Mouse (Mus musculus) CH12.LX (cell line): ENCODE results near the gene 2610507B11Rik. TPM values are rescaled to one million over a fixed set of nuclear protein-coding genes. Genes with fewer than 3 reads are reported as not detected.
A peak's percentile ranks its signal among the peaks of the same experiment; 100 is the strongest.

ENCODE experiments used
- DNase-seq: peaks from one replicate; pipeline ENCODE4 v3.0.0-alpha.2; 2013; ENCODE audit errors: extremely low read depth
- H3K27ac ChIP-seq: 2 replicates; pipeline ENCODE4 v1.5.1; 2012; ENCODE audit warnings: low read depth, mild to moderate bottlenecking, control low read depth, moderate library complexity; ENCODE audit not compliant: insufficient read depth
- H3K27me3 ChIP-seq: replicated peaks from 2 replicates; pipeline ENCODE3; 2012; ENCODE audit warnings: inconsistent platforms
- H3K36me3 ChIP-seq, 2 experiments: replicated peaks in 1 of 2; 2 replicates each; pipeline versions ENCODE3 to v1.6.1; 2012; ENCODE audit warnings: inconsistent platforms in 1 of 2, low read length in 1 of 2, mild to moderate bottlenecking in 1 of 2, mixed read lengths in 1 of 2, moderate library complexity in 1 of 2; ENCODE audit not compliant: control insufficient read depth in 1 of 2, insufficient read depth in 1 of 2
- H3K4me1 ChIP-seq, 2 experiments: 2 replicates each; pipeline ENCODE4 v1.6.1; 2012; ENCODE audit warnings: inconsistent platforms in 1 of 2, moderate library complexity in 1 of 2; ENCODE audit not compliant: insufficient read depth in 2 of 2, control insufficient read depth in 1 of 2
- H3K4me2 ChIP-seq: 2 replicates; pipeline ENCODE4 v1.6.1; 2012; ENCODE audit warnings: low read depth, mild to moderate bottlenecking, control low read depth; ENCODE audit not compliant: poor library complexity, insufficient read depth, severe bottlenecking
- H3K4me3 ChIP-seq, 3 experiments: fragments of 150-350 bp in 1 of 3; sonication (generic) in 1 of 3; replicated peaks in 1 of 3; 2 replicates each; pipeline versions ENCODE3 to v1.5.1; 2011 to 2012; ENCODE audit warnings: low read depth in 2 of 3, low read length in 2 of 3, mild to moderate bottlenecking in 2 of 3, moderate library complexity in 2 of 3, control low read depth in 1 of 3, improper control_type of control experiment in 1 of 3, inconsistent platforms in 1 of 3, mixed read lengths in 1 of 3; ENCODE audit not compliant: poor library complexity in 1 of 3
- H3K79me2 ChIP-seq: replicated peaks from 2 replicates; pipeline ENCODE4 v1.6.1; 2012; ENCODE audit warnings: mild to moderate bottlenecking, moderate library complexity; ENCODE audit not compliant: control insufficient read depth, poor library complexity, insufficient read depth, severe bottlenecking; ENCODE audit errors: extremely low read depth
- H3K9ac ChIP-seq: 2 replicates; pipeline ENCODE4 v1.6.1; 2012; ENCODE audit warnings: low read depth, mild to moderate bottlenecking, control low read depth, moderate library complexity; ENCODE audit not compliant: insufficient read depth
- H3K9me3 ChIP-seq: replicated peaks from 2 replicates; pipeline ENCODE3; 2012; ENCODE audit warnings: low read length, inconsistent platforms, mixed read lengths
- CHD1 ChIP-seq: IDR thresholded peaks from 2 replicates; pipeline ENCODE4 v1.6.1; 2012; ENCODE audit warnings: low read depth, low read length, improper control_type of control experiment, inconsistent platforms
- CHD2 ChIP-seq: IDR thresholded peaks from 2 replicates; pipeline ENCODE4 v1.6.1; 2011; ENCODE audit warnings: low read length, improper control_type of control experiment
- CTCF ChIP-seq, 2 experiments: IDR thresholded peaks in 1 of 2; conservative IDR thresholded peaks in 1 of 2; 2 replicates each; pipeline ENCODE4 v1.5.1; 2011 to 2012; ENCODE audit warnings: low read depth in 2 of 2, low read length in 2 of 2, improper control_type of control experiment in 1 of 2, inconsistent platforms in 1 of 2, mild to moderate bottlenecking in 1 of 2, moderate library complexity in 1 of 2
- ELF1 ChIP-seq: IDR thresholded peaks from 2 replicates; pipeline ENCODE4 v1.6.1; 2014; ENCODE audit warnings: low read depth, mild to moderate bottlenecking, inconsistent platforms, low read length, improper control_type of control experiment
- ETS1 ChIP-seq: conservative IDR thresholded peaks from 2 replicates; pipeline ENCODE4 v1.6.1; 2012; ENCODE audit warnings: low read depth, mild to moderate bottlenecking, inconsistent platforms, low read length, improper control_type of control experiment, moderate library complexity
- IRF4 ChIP-seq: IDR thresholded peaks from 2 replicates; pipeline ENCODE4 v1.6.1; 2014; ENCODE audit warnings: low read depth, mild to moderate bottlenecking, inconsistent platforms, low read length, improper control_type of control experiment
- KAT2A ChIP-seq: IDR thresholded peaks from 2 replicates; pipeline ENCODE4 v1.6.1; 2012; ENCODE audit warnings: low read length, improper control_type of control experiment, inconsistent platforms; ENCODE audit not compliant: insufficient replicate concordance
- MAFK ChIP-seq: IDR thresholded peaks from 2 replicates; pipeline ENCODE4 v1.6.1; 2011; ENCODE audit warnings: low read length, improper control_type of control experiment; ENCODE audit not compliant: insufficient replicate concordance
- MAZ ChIP-seq: IDR thresholded peaks from 2 replicates; pipeline ENCODE4 v1.6.1; 2012; ENCODE audit warnings: low read depth, mild to moderate bottlenecking, inconsistent platforms, low read length, improper control_type of control experiment, moderate library complexity
- MEF2A ChIP-seq: IDR thresholded peaks from 2 replicates; pipeline ENCODE4 v1.6.1; 2014; ENCODE audit warnings: low read depth, mild to moderate bottlenecking, inconsistent platforms, low read length, improper control_type of control experiment, borderline replicate concordance
- MXI1 ChIP-seq: IDR thresholded peaks from 2 replicates; pipeline ENCODE4 v1.6.1; 2011; ENCODE audit warnings: mild to moderate bottlenecking, low read depth, low read length, improper control_type of control experiment
- MYC ChIP-seq: IDR thresholded peaks from 2 replicates; pipeline ENCODE4 v1.6.1; 2011; ENCODE audit warnings: low read depth, mild to moderate bottlenecking, improper control_type of control experiment, low read length
- NELFE ChIP-seq: IDR thresholded peaks from 2 replicates; pipeline ENCODE4 v1.6.1; 2011; ENCODE audit warnings: low read depth, low read length, improper control_type of control experiment
- PAX5 ChIP-seq: IDR thresholded peaks from 2 replicates; pipeline ENCODE4 v1.6.1; 2012; ENCODE audit warnings: low read length, inconsistent platforms, mixed read lengths
- POLR2A ChIP-seq: IDR thresholded peaks from 2 replicates; pipeline ENCODE4 v1.6.1; 2011; ENCODE audit warnings: low read depth, mild to moderate bottlenecking, improper control_type of control experiment, low read length
- POLR2AphosphoS2 ChIP-seq: IDR thresholded peaks from 2 replicates; pipeline ENCODE4 v1.6.1; 2011; ENCODE audit warnings: low read depth, low read length, improper control_type of control experiment
- RCOR1 ChIP-seq: conservative IDR thresholded peaks from 2 replicates; pipeline ENCODE4 v1.6.1; 2012; ENCODE audit warnings: low read depth, mild to moderate bottlenecking, inconsistent platforms, low read length, improper control_type of control experiment
- SIN3A ChIP-seq: IDR thresholded peaks from 2 replicates; pipeline ENCODE4 v1.6.1; 2012; ENCODE audit warnings: low read length, improper control_type of control experiment, inconsistent platforms
- TCF12 ChIP-seq: IDR thresholded peaks from 2 replicates; pipeline ENCODE4 v1.6.1; 2014; ENCODE audit warnings: low read depth, mild to moderate bottlenecking, inconsistent platforms, low read length, improper control_type of control experiment
- USF1 ChIP-seq: IDR thresholded peaks from 2 replicates; pipeline ENCODE4 v1.6.1; 2014; ENCODE audit warnings: low read depth, mild to moderate bottlenecking, inconsistent platforms, low read length, improper control_type of control experiment
- ZC3H11A ChIP-seq: IDR thresholded peaks from 2 replicates; pipeline ENCODE4 v1.6.1; 2012; ENCODE audit warnings: low read depth, mild to moderate bottlenecking, inconsistent platforms, low read length, improper control_type of control experiment
- ZKSCAN1 ChIP-seq: IDR thresholded peaks from 2 replicates; pipeline ENCODE4 v1.6.1; 2012; ENCODE audit warnings: low read depth, inconsistent platforms, low read length, improper control_type of control experiment, borderline replicate concordance
- ZMIZ1 ChIP-seq: IDR thresholded peaks from 2 replicates; pipeline ENCODE4 v1.6.1; 2012; ENCODE audit warnings: low read depth, mild to moderate bottlenecking, inconsistent platforms, low read length, improper control_type of control experiment
- ZNF384 ChIP-seq: IDR thresholded peaks from 2 replicates; pipeline ENCODE4 v1.6.1; 2012; ENCODE audit warnings: low read depth, low read length, improper control_type of control experiment, inconsistent platforms
- dilution Hi-C: fragments of 300-500 bp; cut with MboI; formaldehyde crosslinking; loops from 2 replicates; pipeline ENCODE4 v1.14.3; 2020; ENCODE audit warnings: low sequenced_read_pairs; ENCODE audit not compliant: extremely low pct_unique_long_range_greater_than_20kb, extremely low pct_ligation_motif_present
- in situ Hi-C: fragments of 300-500 bp; cut with MboI; formaldehyde crosslinking; loops from 3 replicates; pipeline ENCODE4 v1.14.3; 2019; ENCODE audit warnings: low sequenced_read_pairs, low pct_ligation_motif_present, low pct_unique_long_range_greater_than_20kb, mixed read lengths
- polyA plus RNA-seq: library from polyadenylated mRNA; unstranded; fragments of >175 nt; gene quantifications from 2 replicates; pipeline ENCODE4 v1.2.1, GENCODE M21; 2012; ENCODE audit warnings: low read depth; ENCODE audit not compliant: insufficient read length
- total RNA-seq, 2 experiments: library from RNA; depleted of rRNA; stranded (reverse); fragments of 300-350 nt in 1 of 2; fragments of >200 nt in 1 of 2; gene quantifications; 2 replicates each; pipeline ENCODE4 v1.2.3; 2012 to 2014

Gene 2610507B11Rik
- total and polyA plus RNA-seq, 3 experiments: 58.9 to 96.9 (median 89.3) TPM

GRCm38 (mm10) chr11:78324965-78325364 is 63.4 kb downstream of the 2610507B11Rik start:
- in situ Hi-C loops (no loop called here), dilution Hi-C loops (no loop called here)
- Histone ChIP-seq H3K9ac (no peak overlapping the region), H3K27me3 (no peaks in the 10 kb centered on the region), H3K4me1 (peaks cover 8 to 35% of the 10 kb centered on the region in 2 experiments), H3K4me2 (no peak overlapping the region), H3K79me2 (peaks cover 8% of the 10 kb centered on the region; the same call in 1 of the 2 replicates), H3K36me3 (peaks cover 22 to 60% of the 10 kb centered on the region in 2 experiments), H3K9me3 (no peaks in the 10 kb centered on the region), H3K4me3 (no peak overlapping the region), H3K27ac (no peak overlapping the region)
- no peak for DNase-seq
- TF ChIP-seq MXI1 (no peak), KAT2A (no peak), SIN3A (no peak), MAZ (no peak)

- Histone ChIP-seq H3K4me1 (peaks cover 8 to 36% of the 10 kb centered on the region in 2 experiments), H3K9ac (no peak overlapping the region), H3K27ac (no peak overlapping the region), H3K9me3 (no peaks in the 10 kb centered on the region), H3K27me3 (no peaks in the 10 kb centered on the region), H3K4me3 (no peak overlapping the region), H3K36me3 (peaks cover 3 to 48% of the 10 kb centered on the region in 2 experiments), H3K4me2 (no peak overlapping the region), H3K79me2 (peaks cover 8% of the 10 kb centered on the region; the same call in 1 of the 2 replicates)
- dilution Hi-C loops: no loop called here
- in situ Hi-C loops: no loop called here
- no peak for DNase-seq
- TF ChIP-seq MAFK: peak; percentile 93
- no peak for TF ChIP-seq ZC3H11A
- TF ChIP-seq CTCF (conservative IDR thresholded peaks at IDR 0.05 in 1 of 2, IDR thresholded peaks at IDR 0.05 in 1 of 2; ENCODE audit: low read depth in 2 of 2, low read length in 2 of 2): no peak
- TF ChIP-seq ETS1: no peak
- no peak for TF ChIP-seq MYC
- no peak for TF ChIP-seq ZNF384
- no peak for TF ChIP-seq CHD1
Observed at GRCm38 (mm10) chr11:78327215-78327614, 65.7 kb downstream of the 2610507B11Rik start.

- Histone ChIP-seq H3K27ac (peak within 1 kb of the TSS; percentile 39), H3K4me2 (peak within 1 kb of the TSS; percentile 83), H3K4me3 (peak within 1 kb of the TSS; percentile 81 to 89 (median 85)), H3K27me3 (no peaks in the 10 kb centered on the region), H3K36me3 (peaks cover 10 to 49% of the 10 kb centered on the region in 2 experiments), H3K4me1 (peaks cover 4 to 29% of the 10 kb centered on the region in 2 experiments; a peak in 3 of 4 replicates), H3K9me3 (no peaks in the 10 kb centered on the region), H3K9ac (peak within 1 kb of the TSS; percentile 54), H3K79me2 (peaks cover 8% of the 10 kb centered on the region; the same call in 1 of the 2 replicates)
- peak; percentile 99 for DNase-seq
- in situ Hi-C loops (no loop called here), dilution Hi-C loops (no loop called here)
- TF ChIP-seq PAX5 (no peak), NELFE (peak; percentile 84), POLR2A (peak; percentile 93), POLR2AphosphoS2 (peak; percentile 90), CHD2 (no peak; the same call in 1 of the 2 replicates), MAFK (0 out of 2 replicates have a peak, but pooled peaks have one; percentile 22), MAZ (no peak), SIN3A (peak; percentile 83), ZKSCAN1 (no peak), IRF4 (peak; percentile 70), ELF1 (peak; percentile 82), USF1 (no peak; the same call in 1 of the 2 replicates), MEF2A (peak; percentile 51; the same call in 1 of the 2 replicates), RCOR1 (0 out of 2 replicates have a peak, but pooled peaks have one; percentile 59), ZMIZ1 (peak; percentile 81), TCF12 (peak; percentile 91), ZNF384 (peak; percentile 41; the same call in 1 of the 2 replicates)
Observed at GRCm38 (mm10) chr11:78327634-78328511, 66.3 kb downstream of the 2610507B11Rik start, which contains the start of gene Pigs. Pigs (plus strand) TSS chr11:78328415.
